Mouse (Mus musculus): Measurements from ENCODE around the gene Yipf3. TPM values are rescaled to one million over a fixed set of nuclear protein-coding genes. Genes with fewer than 3 reads are reported as not detected.

Gene Yipf3
- total RNA-seq, 4 experiments from 2014 or later = 82.2 to 91.1 (median 85.5) TPM

- no peak for DNase-seq (ENCODE audit: low spot score)
These were observed 36.0 kb downstream of the Yipf3 start for GRCm38 (mm10) chr17:46283911-46284310.

GRCm38 (mm10) chr17:46284653-46285052, 36.8 kb downstream of the Yipf3 start:
- no peak for DNase-seq (ENCODE audit: low spot score)

GRCm38 (mm10) chr17:46285407-46285806, 37.5 kb downstream of the Yipf3 start:
- no peak for DNase-seq (ENCODE audit: low spot score)

GRCm38 (mm10) chr17:46287678-46288095, 39.8 kb downstream of the Yipf3 start:
- DNase-seq (ENCODE audit: low spot score) = peak; percentile 74

GRCm38 (mm10) chr17:46296601-46297000, 48.7 kb downstream of the Yipf3 start:
- DNase-seq (ENCODE audit: low spot score) = no peak

- no peak for DNase-seq (ENCODE audit: low spot score)
These were observed 49.1 kb downstream of the Yipf3 start for GRCm38 (mm10) chr17:46297028-46297363.

GRCm38 (mm10) chr17:46297364-46298219, 49.7 kb downstream of the Yipf3 start, which contains the start of gene Dlk2:
Gene Dlk2 (plus strand): TSS chr17:46297421.
- no peak for DNase-seq (ENCODE audit: low spot score)

- peak; percentile 76 for DNase-seq (ENCODE audit: low spot score)
These were observed 50.5 kb downstream of the Yipf3 start for GRCm38 (mm10) chr17:46298220-46298913.

GRCm38 (mm10) chr17:46301892-46302291, 54.0 kb downstream of the Yipf3 start:
- no peak for DNase-seq (ENCODE audit: low spot score)

Small RNA genes lying within 50 kb of the gene (microRNA-seq; reads per million reads assigned to microRNA genes)
- gene Mir693 = not detected

Other genes with a start within 250 kb of the Yipf3 start
- 100 to 1,000 TPM; 195 to 267 (median 235) TPM for gene Vegfa, start 215.7 kb upstream of the Yipf3 start, total RNA-seq (2022)
- gene Mrps18a, start 137.1 kb upstream of the Yipf3 start, total RNA-seq (2022) = 100 to 1,000 TPM; 144 to 157 (median 149) TPM
- gene Rsph9, start 103.9 kb upstream of the Yipf3 start, total RNA-seq (2022) = under 1 TPM; 0.57 to 0.97 (median 0.84) TPM
- gene Mad2l1bp, start 94.5 kb upstream of the Yipf3 start, total RNA-seq (2022) = 10 to 100 TPM; 19.2 to 27.4 (median 21.6) TPM
- gene Gtpbp2, start 87.0 kb upstream of the Yipf3 start, total RNA-seq (2022) = 10 to 100 TPM; 55.8 to 74.5 (median 59.0) TPM
- 1 to 10 TPM; 7.2 to 9.0 (median 8.5) TPM for gene Polh, start 45.4 kb upstream of the Yipf3 start, total RNA-seq (2022)
- 10 to 100 TPM; 20.0 to 23.2 (median 21.6) TPM for gene Xpo5, start 45.3 kb upstream of the Yipf3 start, total RNA-seq (2022)
- gene Polr1c, start within 50 bp of the Yipf3 start, total RNA-seq (2022) = 10 to 100 TPM; 20.4 to 25.6 (median 22.7) TPM
- under 1 TPM in 2 of 4 experiments, not detected in 2; 0.12 to 0.14 TPM for gene Lrrc73, start 5.5 kb downstream of the Yipf3 start, total RNA-seq (2022)
- gene Tjap1, start 34.9 kb downstream of the Yipf3 start, total RNA-seq (2022) = 10 to 100 TPM; 26.0 to 39.5 (median 35.6) TPM
- gene Dlk2, start 49.3 kb downstream of the Yipf3 start, total RNA-seq (2022) = under 1 TPM in 2 of 4 experiments, not detected in 2; 0.14 to 0.53 TPM
- 1 to 10 TPM; 3.2 to 5.2 (median 4.1) TPM for gene Abcc10, start 80.3 kb downstream of the Yipf3 start, total RNA-seq (2022)
- gene Zfp318, start 135.7 kb downstream of the Yipf3 start, total RNA-seq (2022) = 10 to 100 TPM; 15.2 to 21.6 (median 17.2) TPM
- gene Crip3, start 180.8 kb downstream of the Yipf3 start, total RNA-seq (2022) = 1 to 10 TPM in 1 of 4 experiments, under 1 TPM in 3; 0.54 to 1.0 (median 0.88) TPM
- gene Slc22a7, start 190.4 kb downstream of the Yipf3 start, total RNA-seq (2022) = not detected
- gene Ttbk1, start 239.6 kb downstream of the Yipf3 start, total RNA-seq (2022) = under 1 TPM; 0.11 to 0.41 (median 0.24) TPM
- 1 to 10 TPM; 1.7 to 2.2 (median 1.8) TPM for gene Dnph1, start 248.6 kb downstream of the Yipf3 start, total RNA-seq (2022)

All from heart, adult 8-10 months (tissue).